Mouse (Mus musculus): ENCODE results near the gene Fam53b. TPM values are rescaled to one million over a fixed set of nuclear protein-coding genes. Genes with fewer than 3 reads are reported as not detected.
A peak's percentile ranks its signal among the peaks of the same experiment; 100 is the strongest.

Fam53b gene
- polyA plus RNA-seq, 1 experiment, result 10.4 TPM

DNA sequence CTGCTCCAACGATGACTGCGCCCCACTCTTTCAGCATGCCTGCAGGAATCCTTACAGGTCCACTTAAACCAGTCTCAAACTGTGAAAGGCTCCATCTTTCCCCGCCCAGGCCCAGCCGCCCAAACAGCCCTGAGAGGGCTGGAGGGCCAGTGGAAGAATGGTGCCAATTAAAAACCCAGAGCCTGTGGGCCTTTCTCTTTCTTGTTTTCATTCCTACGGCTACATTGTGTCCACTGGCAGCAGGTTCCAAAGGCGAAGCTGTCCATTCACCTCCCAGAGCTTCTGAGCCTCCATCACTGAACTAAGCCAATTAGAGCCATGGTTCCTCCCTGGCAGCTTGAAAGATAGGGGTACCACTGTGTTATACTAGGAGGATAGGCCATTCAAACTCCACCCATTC is 82.1 kb downstream of the Fam53b start:
- no peak overlapping the region for H3K9ac ChIP-seq (ENCODE audit: low read depth, poor library complexity, severe bottlenecking)
- H3K27ac ChIP-seq (ENCODE audit: insufficient read depth, low read length), result no peak overlapping the region
- no peak overlapping the region for H3K4me3 ChIP-seq (ENCODE audit: low read depth, low read length)
- peaks cover 6% of the 10 kb centered on the region for H3K4me1 ChIP-seq (ENCODE audit: control insufficient read depth, insufficient read depth, low read length)
- TF ChIP-seq CTCF (IDR thresholded peaks at IDR 0.05; ENCODE audit: low read depth, low read length) (no peak), EP300 (IDR thresholded peaks at IDR 0.05; ENCODE audit: insufficient read depth, low read depth, low read length) (no peak), POLR2A (IDR thresholded peaks at IDR 0.05; ENCODE audit: insufficient read depth, low read length) (no peak)
- H3K9me3 ChIP-seq (replicated peaks; ENCODE audit: control insufficient read depth, insufficient read depth, low read length, poor library complexity, severe bottlenecking), result no peaks in the 10 kb centered on the region
- H3K36me3 ChIP-seq (ENCODE audit: control insufficient read depth, insufficient read depth, low read length, poor library complexity, severe bottlenecking), result no peaks in the 10 kb centered on the region
- no peaks in the 10 kb centered on the region for H3K27me3 ChIP-seq (ENCODE audit: control insufficient read depth, insufficient read depth, low read length, poor library complexity, severe bottlenecking)

GRCm38 (mm10) chr7:132730510-132730909 is 83.2 kb downstream of the Fam53b start:
- Histone ChIP-seq H3K9me3 (replicated peaks; ENCODE audit: control insufficient read depth, insufficient read depth, low read length, poor library complexity, severe bottlenecking) (no peaks in the 10 kb centered on the region), H3K9ac (ENCODE audit: low read depth, poor library complexity, severe bottlenecking) (no peak overlapping the region), H3K4me3 (ENCODE audit: low read depth, low read length) (no peak overlapping the region), H3K4me1 (ENCODE audit: control insufficient read depth, insufficient read depth, low read length) (peaks cover 6% of the 10 kb centered on the region), H3K36me3 (ENCODE audit: control insufficient read depth, insufficient read depth, low read length, poor library complexity, severe bottlenecking) (no peaks in the 10 kb centered on the region), H3K27me3 (ENCODE audit: control insufficient read depth, insufficient read depth, low read length, poor library complexity, severe bottlenecking) (no peaks in the 10 kb centered on the region), H3K27ac (ENCODE audit: insufficient read depth, low read length) (no peak overlapping the region)
- TF ChIP-seq CTCF (IDR thresholded peaks at IDR 0.05; ENCODE audit: low read depth, low read length) (no peak), POLR2A (IDR thresholded peaks at IDR 0.05; ENCODE audit: insufficient read depth, low read length) (no peak), EP300 (IDR thresholded peaks at IDR 0.05; ENCODE audit: insufficient read depth, low read depth, low read length) (no peak)

- Histone ChIP-seq H3K9me3 (replicated peaks; ENCODE audit: control insufficient read depth, insufficient read depth, low read length, poor library complexity, severe bottlenecking) (no peaks in the 10 kb centered on the region), H3K4me1 (ENCODE audit: control insufficient read depth, insufficient read depth, low read length) (peaks cover 1% of the 10 kb centered on the region), H3K36me3 (ENCODE audit: control insufficient read depth, insufficient read depth, low read length, poor library complexity, severe bottlenecking) (no peaks in the 10 kb centered on the region), H3K4me3 (ENCODE audit: low read depth, low read length) (no peak overlapping the region), H3K9ac (ENCODE audit: low read depth, poor library complexity, severe bottlenecking) (no peak overlapping the region), H3K27ac (ENCODE audit: insufficient read depth, low read length) (peak overlapping the region; percentile 21), H3K27me3 (ENCODE audit: control insufficient read depth, insufficient read depth, low read length, poor library complexity, severe bottlenecking) (no peaks in the 10 kb centered on the region)
- TF ChIP-seq POLR2A (IDR thresholded peaks at IDR 0.05; ENCODE audit: insufficient read depth, low read length) (no peak), EP300 (IDR thresholded peaks at IDR 0.05; ENCODE audit: insufficient read depth, low read depth, low read length) (peak; percentile 93)
Observed at GRCm38 (mm10) chr7:132729093-132729831, 84.4 kb downstream of the Fam53b start.

DNA sequence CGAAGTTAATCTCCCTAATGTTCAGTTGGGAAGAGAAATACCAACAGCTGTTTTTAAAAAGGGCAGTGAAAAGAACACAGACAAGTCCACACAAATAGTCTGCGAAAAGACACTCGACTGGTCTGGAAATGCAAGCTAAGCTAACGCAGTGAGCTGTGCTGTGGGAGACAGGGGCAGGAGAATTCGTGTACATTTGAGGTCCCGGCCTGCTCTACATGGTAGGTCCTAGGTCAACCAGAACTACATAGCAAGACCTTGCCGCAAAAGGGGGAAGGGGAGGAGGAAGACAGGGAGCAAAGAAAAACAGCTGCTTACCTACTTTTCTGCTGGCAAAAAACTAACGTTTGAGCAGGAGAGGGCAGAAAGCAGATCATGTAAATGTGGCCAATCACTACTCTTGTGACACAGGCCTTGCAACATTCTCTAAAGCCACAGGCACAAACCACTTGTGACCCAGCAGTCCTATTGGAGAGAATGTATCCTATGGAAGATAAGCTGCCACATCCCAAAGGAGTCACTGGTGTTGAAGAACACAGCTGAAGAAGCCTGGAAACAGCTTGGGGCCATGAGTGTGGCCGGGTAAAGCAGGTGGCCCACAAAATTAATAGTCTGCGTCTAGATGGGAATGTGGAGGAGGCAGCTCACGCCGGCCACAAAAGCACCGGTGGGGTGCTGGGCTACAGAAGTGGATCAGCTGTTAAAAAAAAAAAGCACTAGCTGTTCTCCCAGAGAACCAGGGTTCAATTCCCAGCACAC is 87.4 kb downstream of the Fam53b start:
- no peak overlapping the region for H3K27ac ChIP-seq (ENCODE audit: insufficient read depth, low read length)
- H3K27me3 ChIP-seq (ENCODE audit: control insufficient read depth, insufficient read depth, low read length, poor library complexity, severe bottlenecking), result no peaks in the 10 kb centered on the region
- no peaks in the 10 kb centered on the region for H3K36me3 ChIP-seq (ENCODE audit: control insufficient read depth, insufficient read depth, low read length, poor library complexity, severe bottlenecking)
- peaks cover 3% of the 10 kb centered on the region for H3K4me1 ChIP-seq (ENCODE audit: control insufficient read depth, insufficient read depth, low read length)
- TF ChIP-seq POLR2A (IDR thresholded peaks at IDR 0.05; ENCODE audit: insufficient read depth, low read length) (no peak), EP300 (IDR thresholded peaks at IDR 0.05; ENCODE audit: insufficient read depth, low read depth, low read length) (no peak), CTCF (IDR thresholded peaks at IDR 0.05; ENCODE audit: low read depth, low read length) (no peak)
- no peak overlapping the region for H3K4me3 ChIP-seq (ENCODE audit: low read depth, low read length)
- no peak overlapping the region for H3K9ac ChIP-seq (ENCODE audit: low read depth, poor library complexity, severe bottlenecking)
- no peaks in the 10 kb centered on the region for H3K9me3 ChIP-seq (replicated peaks; ENCODE audit: control insufficient read depth, insufficient read depth, low read length, poor library complexity, severe bottlenecking)

DNA sequence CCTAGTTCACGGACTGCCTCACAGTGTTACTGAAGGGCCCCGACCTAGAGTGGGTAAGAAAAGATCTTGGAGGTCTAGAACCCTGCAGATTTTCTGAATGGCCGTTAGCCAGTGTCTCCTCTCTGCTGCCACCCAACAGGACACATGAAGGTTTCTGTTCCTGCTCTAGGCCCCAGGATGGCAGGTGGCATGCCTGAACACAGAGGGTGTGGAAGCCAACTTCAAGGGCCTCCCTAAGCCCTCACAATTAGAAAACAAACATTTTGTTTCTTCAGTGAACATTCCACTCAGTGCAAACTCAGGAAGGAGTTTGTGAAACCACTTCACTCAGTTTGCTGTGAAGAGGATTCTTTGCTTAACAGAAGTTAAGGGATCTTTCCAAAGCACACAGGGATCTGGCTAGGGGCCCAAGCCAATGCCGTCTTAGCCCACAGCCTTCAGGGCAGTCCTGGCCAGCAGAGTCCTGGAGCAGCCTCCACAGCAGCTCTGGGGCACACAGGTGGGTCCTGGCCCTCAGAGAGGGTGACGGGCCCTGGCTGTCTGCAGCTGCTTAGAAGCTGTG is 89.1 kb downstream of the Fam53b start:
- no peak overlapping the region for H3K9ac ChIP-seq (ENCODE audit: low read depth, poor library complexity, severe bottlenecking)
- no peak overlapping the region for H3K27ac ChIP-seq (ENCODE audit: insufficient read depth, low read length)
- TF ChIP-seq CTCF (IDR thresholded peaks at IDR 0.05; ENCODE audit: low read depth, low read length) (no peak), EP300 (IDR thresholded peaks at IDR 0.05; ENCODE audit: insufficient read depth, low read depth, low read length) (no peak), POLR2A (IDR thresholded peaks at IDR 0.05; ENCODE audit: insufficient read depth, low read length) (no peak)
- peaks cover 3% of the 10 kb centered on the region for H3K4me1 ChIP-seq (ENCODE audit: control insufficient read depth, insufficient read depth, low read length)
- no peak overlapping the region for H3K4me3 ChIP-seq (ENCODE audit: low read depth, low read length)
- no peaks in the 10 kb centered on the region for H3K27me3 ChIP-seq (ENCODE audit: control insufficient read depth, insufficient read depth, low read length, poor library complexity, severe bottlenecking)
- no peaks in the 10 kb centered on the region for H3K9me3 ChIP-seq (replicated peaks; ENCODE audit: control insufficient read depth, insufficient read depth, low read length, poor library complexity, severe bottlenecking)
- H3K36me3 ChIP-seq (ENCODE audit: control insufficient read depth, insufficient read depth, low read length, poor library complexity, severe bottlenecking), result no peaks in the 10 kb centered on the region

DNA sequence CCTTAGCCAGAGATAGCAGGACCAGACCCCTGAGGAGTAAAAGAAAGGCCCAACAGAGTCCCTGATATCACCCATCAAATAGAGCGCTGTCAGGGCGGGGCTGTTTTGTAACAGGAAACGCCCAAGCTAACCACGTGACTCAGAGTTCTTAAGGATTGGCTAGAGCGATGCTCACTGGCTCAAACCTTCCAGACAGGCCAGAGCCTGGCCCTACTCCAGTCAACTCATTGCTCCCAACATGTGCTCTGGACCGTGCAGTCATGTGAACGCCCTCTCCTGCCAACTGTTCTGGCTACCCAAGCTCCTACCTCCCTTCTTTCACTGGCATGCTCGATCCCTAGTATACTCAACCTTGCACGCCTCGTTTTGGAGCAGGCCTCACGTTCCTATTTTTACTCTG is 89.8 kb downstream of the Fam53b start:
- Histone ChIP-seq H3K27ac (ENCODE audit: insufficient read depth, low read length) (no peak overlapping the region), H3K9me3 (replicated peaks; ENCODE audit: control insufficient read depth, insufficient read depth, low read length, poor library complexity, severe bottlenecking) (no peaks in the 10 kb centered on the region), H3K4me1 (ENCODE audit: control insufficient read depth, insufficient read depth, low read length) (peaks cover 3% of the 10 kb centered on the region), H3K27me3 (ENCODE audit: control insufficient read depth, insufficient read depth, low read length, poor library complexity, severe bottlenecking) (no peaks in the 10 kb centered on the region), H3K4me3 (ENCODE audit: low read depth, low read length) (no peak overlapping the region), H3K9ac (ENCODE audit: low read depth, poor library complexity, severe bottlenecking) (no peak overlapping the region), H3K36me3 (ENCODE audit: control insufficient read depth, insufficient read depth, low read length, poor library complexity, severe bottlenecking) (no peaks in the 10 kb centered on the region)
- TF ChIP-seq POLR2A (IDR thresholded peaks at IDR 0.05; ENCODE audit: insufficient read depth, low read length) (no peak), CTCF (IDR thresholded peaks at IDR 0.05; ENCODE audit: low read depth, low read length) (no peak), EP300 (IDR thresholded peaks at IDR 0.05; ENCODE audit: insufficient read depth, low read depth, low read length) (no peak)

All from ES-Bruce4 (cell line).